In the genomic region with DNA sequence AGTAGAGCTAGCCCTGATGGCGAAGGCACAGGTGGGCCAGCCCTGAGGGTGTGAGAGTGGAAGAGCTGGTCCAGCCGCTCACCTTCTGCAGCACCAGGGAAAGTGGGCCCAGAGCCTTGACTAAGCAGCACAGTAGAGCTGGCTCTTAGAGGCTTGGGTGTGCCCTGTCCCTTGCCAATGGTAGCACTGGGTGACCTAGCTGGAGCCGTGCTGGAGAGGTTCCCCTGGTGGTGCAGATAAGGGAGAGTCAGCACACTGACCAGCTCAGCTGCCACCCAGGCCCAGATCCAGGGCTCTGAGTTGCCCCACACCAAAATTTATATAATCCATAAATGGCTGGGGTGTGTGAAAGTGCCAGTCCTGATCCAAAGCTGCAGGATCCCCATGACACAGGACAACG, we compare ENCODE assay signal across 19 mouse cellular contexts.
DNase-seq lines count a peak whose midpoint lies in the region; ATAC-seq and TF ChIP-seq lines count a peak whose summit lies in the region.
"Had no signal": no experiment of that assay in that cellular context is flagged by ENCODE, and none has a peak within 500 bp of the region (broad histone marks: within the 10 kb centered on the region; RNA-seq: fewer than 3 reads in every experiment).

No protein-coding gene starts in this region.

- no peak overlapping the region for H3K4me3 ChIP-seq in layer of hippocampus, adult 2 months
- H3K4me3 ChIP-seq in liver, embryonic 16.5 days (ENCODE audit: low read depth, low read length) = peak overlapping the region; percentile 44
- H3K4me3 ChIP-seq: hindbrain, embryonic 12.5 days; intestine, embryonic 15.5 days; neural tube, embryonic 15.5 days had no signal

- peak overlapping the region; percentile 59 for H3K4me2 ChIP-seq in liver, embryonic 16.5 days (ENCODE audit: low read depth, low read length)
- H3K4me2 ChIP-seq: hindbrain, embryonic 12.5 days; intestine, embryonic 15.5 days; neural tube, embryonic 15.5 days had no signal

- H3K9me3 ChIP-seq in liver, embryonic 16.5 days (replicated peaks; ENCODE audit: control insufficient read depth, low read length) = no peaks in the 10 kb centered on the region
- H3K9me3 ChIP-seq: hindbrain, embryonic 12.5 days; intestine, embryonic 15.5 days; neural tube, embryonic 15.5 days had no signal

- peak; percentile 96 for DNase-seq in heart, adult 11 months
- no peak for DNase-seq in heart, postnatal 25 days (ENCODE audit: low spot score)
- DNase-seq in layer of hippocampus, adult 2 months (ENCODE audit: low spot score in 2 of 2) = no peak
- no peak for DNase-seq in layer of hippocampus, postnatal 25 days (ENCODE audit: extremely low spot score in 1 of 2, low spot score in 1 of 2)
- DNase-seq in right cerebral cortex, postnatal 14 days = no peak
- no peak for DNase-seq in layer of hippocampus, adult 9-10 months (ENCODE audit: low spot score)
- DNase-seq: cerebellum, postnatal 14 days; gastrocnemius, postnatal 14 days; kidney, postnatal 10 days; layer of hippocampus, adult 9-11 months; retina, postnatal 1 day; spleen, adult 18-20 months; thymus, postnatal 36 days had no signal

- peaks cover 58% of the 10 kb centered on the region for H3K4me1 ChIP-seq in liver, embryonic 16.5 days (ENCODE audit: control insufficient read depth, low read depth, low read length)

- no peaks in the 10 kb centered on the region for H3K36me3 ChIP-seq in liver, embryonic 16.5 days (ENCODE audit: control insufficient read depth, insufficient read depth)
- H3K36me3 ChIP-seq: hindbrain, embryonic 12.5 days; intestine, embryonic 15.5 days; neural tube, embryonic 15.5 days had no signal

- H3K9ac ChIP-seq in liver, embryonic 16.5 days (ENCODE audit: low read depth, low read length) = peak overlapping the region; percentile 72
- H3K9ac ChIP-seq: hindbrain, embryonic 12.5 days; intestine, embryonic 15.5 days; neural tube, embryonic 15.5 days had no signal

- H3K27ac ChIP-seq in layer of hippocampus, adult 2 months = peak overlapping the region; percentile 59; the same call in 1 of the 2 replicates
- peak overlapping the region; percentile 93 for H3K27ac ChIP-seq in liver, embryonic 16.5 days (ENCODE audit: low read length)
- H3K27ac ChIP-seq: hindbrain, embryonic 12.5 days; intestine, embryonic 15.5 days; neural tube, embryonic 15.5 days had no signal

- TF ChIP-seq CTCF in layer of hippocampus, adult 2 months (conservative IDR thresholded peaks at IDR 0.05) = no peak

- intact Hi-C loops in heart, postnatal 25 days (cut with DNase I) = no loop called here

- H3K27me3 ChIP-seq in liver, embryonic 16.5 days (ENCODE audit: control insufficient read depth, insufficient read depth, low read depth, low read length) = no peaks in the 10 kb centered on the region
- H3K27me3 ChIP-seq: hindbrain, embryonic 12.5 days; intestine, embryonic 15.5 days; neural tube, embryonic 15.5 days; Patski had no signal

- peak; percentile 51; the same call in 1 of the 2 replicates for ATAC-seq in erythroid progenitor cell, adult 5-6 weeks (replicated peaks; ENCODE audit: low FRiP score, poor library complexity, severe bottlenecking)
- ATAC-seq in liver, embryonic 16.5 days (ENCODE audit: low read depth) = peak; percentile 74
- ATAC-seq: intestine, embryonic 15.5 days; Patski had no signal

- 55% methylated on average over 4 of the region's 4 CpGs for WGBS in liver, embryonic 16.5 days (ENCODE audit: insufficient replicate concordance)
